Mouse (Mus musculus) left cerebral cortex, adult 8-10 months (tissue): Measurements from ENCODE around the gene Dnajb5. TPM values are rescaled to one million over a fixed set of nuclear protein-coding genes. Genes with fewer than 3 reads are reported as not detected.
A peak's percentile ranks its signal among the peaks of the same experiment; 100 is the strongest.

Experiments
- DNase-seq, 2 experiments: peaks; one replicate each; pipeline ENCODE4 v3.0.0; 2022; ENCODE audit warnings: low spot score in 2 of 2
- total RNA-seq, 4 experiments: library from RNA; stranded (reverse); gene quantifications; 2 replicates each; pipeline ENCODE4 v1.2.4; 2022

Dnajb5 gene
- total RNA-seq: 100 to 1,000 TPM; 118 to 162 (median 149) TPM

DNA sequence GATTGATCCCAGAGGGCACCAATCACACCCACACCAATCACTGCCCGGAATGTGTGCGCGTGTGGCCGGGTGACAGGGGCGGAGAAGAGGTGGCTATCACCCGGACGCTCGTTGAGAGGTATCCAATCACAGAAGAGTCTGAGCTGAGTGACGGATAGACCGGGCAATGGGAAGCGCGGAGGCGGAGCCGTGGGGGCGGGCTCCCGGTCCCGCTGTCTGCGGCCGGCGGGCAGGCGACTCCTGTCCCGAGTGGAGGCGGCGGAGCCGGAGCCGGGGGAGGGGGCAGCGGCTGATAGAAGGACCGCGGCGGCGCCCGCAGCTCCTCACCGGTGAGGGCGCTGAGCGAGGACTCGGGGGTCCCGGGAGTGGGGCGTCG is at the start of gene Dnajb5:
TSS of gene Dnajb5 (plus strand) at position 139 of the 376 bp plus-strand sequence.
- DNase-seq: peak; percentile 99

- DNase-seq: peak in 1 of 2 experiments; percentile 77
Observed at GRCm38 (mm10) chr4:42900878-42901277, 48.7 kb upstream of the Dnajb5 start.

DNA sequence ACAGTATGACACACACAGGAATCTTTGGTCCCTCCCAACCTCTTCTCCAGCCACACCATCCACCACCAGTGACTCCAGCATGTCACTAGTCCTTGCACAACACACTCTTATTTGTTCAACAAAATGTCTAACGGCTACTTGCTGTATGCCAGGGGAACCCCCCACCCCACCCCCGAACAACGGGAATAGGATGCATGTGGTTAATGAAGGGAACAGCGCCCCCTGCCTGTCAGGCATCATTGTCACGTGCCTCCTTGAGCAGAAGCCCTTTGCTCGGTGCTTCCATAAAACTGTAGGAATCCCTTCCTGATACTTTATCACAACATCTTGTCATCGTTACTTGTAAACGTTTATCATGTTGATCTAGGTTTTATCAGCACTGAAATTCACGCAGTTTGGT is 47.4 kb upstream of the Dnajb5 start:
- no peak for DNase-seq

- no peak for DNase-seq
Observed at GRCm38 (mm10) chr4:42902730-42903129, 46.9 kb upstream of the Dnajb5 start.

DNA sequence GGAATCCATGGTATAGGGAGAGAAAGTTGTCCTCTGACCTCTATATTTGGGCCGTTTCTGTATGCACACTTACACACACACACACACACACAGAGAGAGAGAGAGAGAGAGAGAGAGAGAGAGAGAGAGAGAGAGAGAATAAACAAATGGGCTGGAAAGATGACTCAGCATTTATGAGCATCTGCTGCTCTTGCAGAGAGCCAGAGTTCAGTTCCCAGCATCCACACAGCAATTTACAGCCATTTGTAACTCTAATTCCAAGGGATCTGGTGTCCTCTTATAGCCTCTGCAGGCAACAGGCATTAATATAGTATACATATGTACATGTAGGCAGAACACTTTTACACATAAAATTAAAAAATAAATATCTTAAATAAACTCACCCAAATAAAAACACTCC is 45.7 kb upstream of the Dnajb5 start:
- no peak for DNase-seq

DNA sequence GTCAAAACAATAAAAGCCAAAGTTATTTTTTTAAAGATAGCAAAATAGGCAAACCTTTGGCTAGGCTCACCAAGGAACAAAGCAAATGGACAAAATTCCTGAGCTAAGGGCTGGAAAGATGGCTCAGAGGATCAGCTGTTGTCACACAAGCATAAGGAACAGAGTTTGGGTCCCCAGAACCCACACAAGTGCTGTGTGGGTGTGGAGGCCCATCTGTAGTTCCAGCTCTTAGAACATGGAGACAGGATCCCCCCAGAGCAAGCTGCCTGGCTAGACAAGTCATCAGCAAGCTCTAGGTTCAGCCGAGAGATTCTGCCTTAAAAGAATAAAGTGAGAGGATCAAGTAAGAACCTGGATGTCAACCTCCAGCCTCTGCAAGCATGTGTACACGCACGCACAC is 45.1 kb upstream of the Dnajb5 start:
- no peak for DNase-seq

DNA sequence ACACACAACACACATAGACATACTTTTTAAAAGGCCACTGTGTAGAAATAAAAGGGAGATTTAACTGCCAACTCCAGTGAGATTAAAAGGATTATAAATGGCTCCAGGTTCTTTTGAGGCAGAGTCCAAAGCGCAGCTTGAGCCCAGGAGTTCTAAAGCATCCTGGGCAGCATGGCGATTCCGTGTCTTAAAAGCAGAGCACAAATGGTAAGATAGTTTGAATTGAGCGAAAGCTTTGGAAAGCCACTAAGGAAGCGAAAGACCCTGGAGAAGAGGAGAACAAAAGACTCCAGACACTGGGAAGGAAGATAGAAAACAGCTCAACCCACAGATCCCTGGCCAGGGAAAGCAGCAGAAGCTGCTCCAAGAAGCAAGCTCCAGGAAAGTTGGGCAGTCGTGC is 44.6 kb upstream of the Dnajb5 start:
- no peak for DNase-seq

DNA sequence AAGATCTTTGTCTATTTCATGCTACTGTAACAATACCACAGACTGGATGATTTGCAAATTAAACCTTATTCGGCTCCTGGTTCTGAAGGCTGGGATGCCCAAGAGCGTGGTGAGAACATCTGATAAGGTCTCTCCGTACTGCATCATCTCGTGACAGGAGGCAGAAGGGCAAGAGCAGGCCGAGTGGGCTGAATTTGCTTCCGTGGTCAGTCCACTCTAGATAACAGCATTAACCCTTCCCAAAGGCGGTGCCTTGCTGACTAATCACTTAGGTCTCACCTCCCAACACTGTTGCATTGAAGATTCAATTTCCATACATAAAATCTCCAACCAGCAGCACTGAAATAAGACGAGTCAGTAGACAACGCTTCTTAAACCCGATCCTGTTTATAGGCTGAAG is 36.2 kb upstream of the Dnajb5 start:
- DNase-seq: no peak

- DNase-seq: no peak
Observed at GRCm38 (mm10) chr4:42915311-42915710, 34.3 kb upstream of the Dnajb5 start.

DNA sequence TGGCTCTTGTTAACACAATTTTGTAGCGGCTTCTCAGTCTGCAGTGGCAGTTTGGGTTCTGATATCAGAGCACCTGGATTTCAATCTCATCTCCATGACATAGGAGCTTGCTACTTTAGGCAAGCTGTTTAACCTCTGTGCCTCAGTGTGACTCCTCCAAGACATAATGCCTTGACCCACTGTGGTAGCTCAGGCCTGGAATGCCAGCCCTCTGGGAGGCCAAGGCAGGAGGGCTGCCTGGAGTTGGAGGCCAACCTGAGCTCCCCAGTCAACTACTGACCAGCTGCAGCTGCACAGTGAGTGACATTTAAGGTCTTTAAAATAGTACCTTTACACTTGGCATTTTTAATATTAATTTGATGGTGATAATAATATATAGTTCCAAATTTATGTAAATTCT is 33.6 kb upstream of the Dnajb5 start:
- no peak for DNase-seq

GRCm38 (mm10) chr4:42916617-42917401 is 32.8 kb upstream of the Dnajb5 start, which contains the start of gene Phf24:
Gene Phf24, plus strand, starts transcription at chr4:42916660.
- no peak for DNase-seq

DNA sequence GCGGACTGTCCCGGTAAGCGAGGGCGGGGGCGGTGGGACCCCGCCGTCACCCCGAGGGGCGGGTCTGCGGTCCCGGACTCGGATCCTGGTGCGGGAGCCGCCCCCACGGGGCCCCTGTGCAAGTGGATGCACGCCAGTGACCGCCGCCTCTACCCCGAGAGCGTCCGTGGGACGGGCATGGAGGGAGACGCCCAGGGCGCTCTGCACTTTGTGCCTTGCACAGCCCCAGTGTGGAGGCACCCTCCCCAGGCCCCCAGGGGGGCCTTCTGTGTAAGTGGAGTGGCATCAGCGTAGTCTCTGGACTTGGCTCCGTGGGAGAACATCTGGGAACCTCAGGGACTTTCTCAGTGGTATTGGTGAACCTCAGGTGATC is 32.2 kb upstream of the Dnajb5 start:
- DNase-seq: no peak

- no peak for DNase-seq
Observed at GRCm38 (mm10) chr4:42920726-42921125, 28.9 kb upstream of the Dnajb5 start.

DNA sequence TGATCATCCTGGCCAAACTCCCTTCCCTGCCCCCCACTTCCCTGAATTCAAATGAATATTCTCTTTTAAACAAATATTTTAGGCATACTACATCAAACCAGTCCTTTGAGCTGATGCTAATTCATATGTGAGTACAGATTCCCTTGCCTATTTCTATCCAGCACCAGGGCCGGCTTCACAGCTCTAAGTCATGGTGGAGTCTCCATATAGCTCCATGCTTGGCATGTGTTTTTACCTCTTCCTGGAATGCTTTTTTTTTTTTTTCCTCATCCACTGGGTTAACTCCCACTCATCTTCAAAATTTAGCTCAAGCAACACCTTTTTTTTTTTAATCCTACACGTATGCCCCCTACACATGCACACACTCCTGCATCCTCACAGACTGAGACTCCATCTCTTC is 28.1 kb upstream of the Dnajb5 start:
- peak in 1 of 2 experiments; percentile 80 for DNase-seq

DNA sequence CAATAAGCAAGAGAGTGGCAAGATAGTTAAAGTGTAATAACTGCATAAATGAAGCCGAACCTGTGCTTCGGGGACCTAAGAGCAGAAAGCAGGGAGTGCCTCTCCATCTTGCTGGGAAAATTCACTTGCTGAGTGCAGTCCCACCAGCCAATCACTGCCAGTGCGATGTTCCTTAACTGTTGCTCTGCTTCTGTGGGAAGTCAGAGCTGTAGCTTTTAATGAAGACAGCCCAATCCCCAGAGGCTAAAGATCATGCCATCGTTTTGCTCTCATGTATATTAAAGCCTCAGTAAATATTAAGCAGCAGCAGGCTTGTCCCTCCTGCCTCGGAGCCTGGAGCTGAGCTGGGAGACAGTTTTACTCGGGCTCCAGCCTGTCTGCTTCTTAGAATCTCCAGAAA is 27.6 kb upstream of the Dnajb5 start:
- no peak for DNase-seq

DNA sequence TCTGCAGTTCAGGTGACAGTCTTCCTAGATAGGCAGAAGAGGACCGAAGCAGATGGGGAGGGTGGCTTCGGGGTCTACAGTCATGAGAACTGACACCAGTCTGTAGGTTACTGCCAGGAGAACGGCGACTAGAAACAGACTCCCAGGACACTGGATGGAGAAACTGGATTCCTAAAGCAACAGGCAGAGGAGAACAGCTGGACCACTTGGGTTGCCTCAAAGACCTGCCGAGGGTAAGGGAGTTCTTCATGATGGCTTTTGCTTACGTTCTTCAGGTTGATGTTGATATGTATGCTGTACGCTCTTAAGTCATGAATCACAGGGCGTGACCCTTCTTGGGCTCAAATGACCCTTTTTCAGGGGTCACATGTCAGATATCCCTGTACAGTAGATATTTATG is 27.2 kb upstream of the Dnajb5 start:
- no peak for DNase-seq

- no peak for DNase-seq
Observed at GRCm38 (mm10) chr4:42924095-42924710, 25.4 kb upstream of the Dnajb5 start.

- DNase-seq: no peak
Observed at GRCm38 (mm10) chr4:42928209-42928608, 21.4 kb upstream of the Dnajb5 start.

DNA sequence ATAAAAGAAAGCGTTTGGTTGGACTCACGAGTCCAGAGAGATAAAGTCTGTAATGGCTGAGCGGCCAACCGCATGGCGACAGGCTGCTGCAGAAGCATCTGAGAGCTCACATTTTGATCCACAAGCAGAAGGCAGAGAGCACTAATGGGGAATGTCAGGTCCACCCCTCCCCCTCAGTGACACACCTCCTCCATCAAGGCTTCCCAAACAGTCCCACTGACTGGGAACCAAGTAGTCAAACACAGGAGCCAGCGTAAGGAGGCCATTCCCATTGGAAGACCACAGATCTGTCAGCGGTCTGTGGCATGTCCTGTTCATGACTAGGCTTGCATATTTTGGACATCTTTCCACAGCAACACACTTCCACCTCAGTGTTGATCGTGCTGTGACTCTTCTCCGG is 20.7 kb upstream of the Dnajb5 start:
- DNase-seq: no peak

GRCm38 (mm10) chr4:42932229-42932969 is 17.2 kb upstream of the Dnajb5 start:
- no peak for DNase-seq

DNA sequence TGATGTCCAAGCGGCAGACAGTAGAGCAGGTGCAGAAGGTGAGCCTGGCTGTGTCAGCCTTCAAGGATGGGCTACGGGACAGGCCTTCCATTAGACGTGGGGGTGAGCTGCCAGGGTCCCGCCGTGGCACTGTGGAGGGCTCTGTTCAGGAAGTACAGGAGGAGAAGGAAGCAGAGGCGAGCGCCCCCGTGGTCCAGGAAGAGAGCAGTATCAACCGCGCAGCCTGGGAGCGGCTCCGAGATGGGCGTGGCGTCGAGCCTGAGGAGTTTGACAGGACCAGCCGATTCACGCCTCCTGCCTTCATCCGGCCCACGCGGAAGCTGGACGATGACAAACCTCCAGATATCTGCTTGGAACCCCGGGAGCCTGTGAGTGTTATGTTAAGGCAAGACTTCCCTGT is 16.0 kb upstream of the Dnajb5 start:
- peak in 1 of 2 experiments; percentile 37 for DNase-seq

DNA sequence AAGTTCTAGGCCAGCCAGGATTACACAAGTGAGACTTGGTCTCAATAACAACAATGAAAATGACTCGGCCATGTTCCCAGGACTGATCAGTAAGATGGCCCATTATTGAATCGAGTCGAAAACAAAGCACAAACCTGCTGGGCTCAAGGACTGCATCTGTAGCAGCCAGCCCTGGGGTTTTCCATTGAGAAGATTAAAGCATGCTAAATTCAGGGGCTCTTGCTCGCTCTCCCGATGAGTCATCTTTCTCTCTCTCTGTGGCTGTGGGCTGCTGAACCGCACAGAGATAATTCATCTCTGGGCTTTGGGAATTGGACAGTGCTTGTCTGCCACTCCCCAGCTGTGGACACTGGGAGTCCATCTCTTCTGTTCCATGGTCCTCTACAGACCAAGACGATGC is 8.2 kb upstream of the Dnajb5 start:
- peak in 1 of 2 experiments; percentile 19 for DNase-seq
